Mouse (Mus musculus): ENCODE data around the gene Pikfyve.

DNA sequence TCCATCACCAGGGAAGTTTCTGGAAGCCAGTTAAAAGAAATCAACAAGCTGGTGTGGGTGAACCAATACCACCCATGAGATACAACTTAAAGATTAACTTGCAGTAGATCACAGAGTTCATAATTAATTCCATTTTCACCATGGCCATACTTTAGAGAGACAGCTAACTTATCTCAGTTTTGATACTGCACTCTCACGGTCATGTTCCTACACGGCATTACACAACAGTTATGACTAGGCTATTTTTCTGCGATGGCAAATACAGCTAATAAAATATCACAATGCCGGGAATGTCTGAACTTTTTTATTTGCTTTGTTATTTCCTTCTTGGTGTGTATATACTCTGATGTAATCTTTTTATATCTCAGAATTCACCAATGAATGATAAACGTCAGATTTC is 9.6 kb upstream of the Pikfyve start:
- peak; percentile 32; the same call in 1 of the 2 replicates for TF ChIP-seq EP300 (IDR thresholded peaks at IDR 0.05)
- TF ChIP-seq CTCF (IDR thresholded peaks at IDR 0.05), result no peak

Data from lung, postnatal 0 days (tissue).